Mouse (Mus musculus): ENCODE measurements at regions not wholly inside any gene's neighbourhood (a gene's known extent, or its start where the extent isn't known, plus 50 kb on each side); places are given as distances from the start of the nearest gene placed in this dataset.

GRCm38 (mm10) chr16:27814476-27814875, 425.8 kb downstream of the Ccdc50 start:
- DNase-seq (ENCODE audit: extremely low read depth) = no peak
- Histone ChIP-seq H3K27me3 (replicated peaks) (no peaks in the 10 kb centered on the region), H3K9ac (ENCODE audit: insufficient read depth, low read depth) (no peak overlapping the region), H3K4me3 (replicated peaks in 1 of 3; ENCODE audit: low read depth in 2 of 3, low read length in 2 of 3, poor library complexity in 1 of 3) (no peak overlapping the region), H3K4me1 (ENCODE audit: control insufficient read depth in 1 of 2, insufficient read depth in 2 of 2) (no peaks in the 10 kb centered on the region), H3K27ac (ENCODE audit: insufficient read depth, low read depth) (no peak overlapping the region), H3K36me3 (replicated peaks in 1 of 2; ENCODE audit: control insufficient read depth in 1 of 2, insufficient read depth in 1 of 2, low read length in 1 of 2) (no peaks in the 10 kb centered on the region), H3K4me2 (ENCODE audit: insufficient read depth, low read depth, poor library complexity, severe bottlenecking) (no peak overlapping the region), H3K9me3 (replicated peaks; ENCODE audit: low read length) (no peaks in the 10 kb centered on the region), H3K79me2 (replicated peaks; ENCODE audit: control insufficient read depth, extremely low read depth, insufficient read depth, poor library complexity, severe bottlenecking) (no peaks in the 10 kb centered on the region)
- no peak for TF ChIP-seq IRF4 (IDR thresholded peaks at IDR 0.05; ENCODE audit: low read depth, low read length)
- no peak for TF ChIP-seq EP300 (IDR thresholded peaks at IDR 0.05; ENCODE audit: low read length)
- TF ChIP-seq ZMIZ1 (IDR thresholded peaks at IDR 0.05; ENCODE audit: low read depth, low read length) = no peak
- in situ Hi-C loops (cut with MboI; ENCODE audit: low pct_ligation_motif_present, low pct_unique_long_range_greater_than_20kb, low sequenced_read_pairs) = no loop called here
- dilution Hi-C loops (cut with MboI; ENCODE audit: extremely low pct_ligation_motif_present, extremely low pct_unique_long_range_greater_than_20kb, low sequenced_read_pairs) = no loop called here

Measured in CH12.LX (cell line).